Mouse (Mus musculus): ENCODE data around the gene Snx10.

GRCm38 (mm10) chr6:51510094-51510493, 13.6 kb upstream of the Snx10 start:
- TF ChIP-seq CTCF (IDR thresholded peaks at IDR 0.05; ENCODE audit: low read depth) (peak; percentile 42), EP300 (IDR thresholded peaks at IDR 0.05; ENCODE audit: low read depth) (no peak)
